10 mouse cellular contexts compared by ENCODE assay signal in the genomic region with DNA sequence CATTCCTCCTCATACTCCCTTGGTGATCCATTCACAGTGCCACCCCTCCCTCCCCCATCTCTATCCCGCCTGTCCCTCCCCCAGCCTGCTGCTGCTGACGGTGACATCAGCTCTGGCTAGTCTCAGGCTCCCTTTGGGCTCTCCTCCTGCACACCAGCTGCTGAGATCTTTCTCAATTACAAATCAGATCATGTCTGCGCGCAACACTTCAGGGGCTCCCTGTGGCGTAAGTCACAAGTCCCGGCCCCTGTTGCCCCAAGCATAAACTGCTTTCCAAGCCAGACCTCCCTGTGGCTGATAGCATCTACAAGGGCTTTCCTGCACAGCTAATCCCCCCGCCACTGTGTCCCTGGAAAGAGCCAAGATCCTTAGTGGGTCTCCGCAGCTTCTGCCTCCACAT.
DNase-seq lines count a peak whose midpoint lies in the region; ATAC-seq lines count a peak whose summit lies in the region.
"Had no signal": no experiment of that assay in that cellular context is flagged by ENCODE, and none has a peak within 500 bp of the region (broad histone marks: within the 10 kb centered on the region; RNA-seq: fewer than 3 reads in every experiment).

No protein-coding gene starts in this region.

- H3K4me1 ChIP-seq in neural tube, embryonic 13.5 days (replicated peaks): peaks cover 54% of the 10 kb centered on the region
- H3K4me1 ChIP-seq in neural tube, embryonic 15.5 days: peaks cover 38% of the 10 kb centered on the region
- H3K4me1 ChIP-seq: heart, embryonic 15.5 days had no signal

- no peaks in the 10 kb centered on the region for H3K9me3 ChIP-seq in neural tube, embryonic 13.5 days
- H3K9me3 ChIP-seq in neural tube, embryonic 15.5 days (replicated peaks): no peaks in the 10 kb centered on the region
- H3K9me3 ChIP-seq: heart, embryonic 15.5 days had no signal

- H3K27me3 ChIP-seq in neural tube, embryonic 13.5 days: no peaks in the 10 kb centered on the region
- 0 out of 2 replicates have a peak, but pooled peaks cover under 1% of the 10 kb centered on the region for H3K27me3 ChIP-seq in neural tube, embryonic 15.5 days (replicated peaks)

- DNase-seq in embryo, embryonic 11 days: peak; percentile 35
- no peak for DNase-seq in embryo, embryonic 10 days (ENCODE audit: low spot score)
- peak; percentile 17 to 32 for DNase-seq in layer of hippocampus, adult 8-10 months (ENCODE audit: low spot score in 2 of 2)
- DNase-seq in spleen, adult 18-20 months: no peak
- no peak for DNase-seq in cerebellum, postnatal 25 days

- peak; percentile 44; the same call in 1 of the 2 replicates for ATAC-seq in neural tube, embryonic 13.5 days (ENCODE audit: low read depth)
- ATAC-seq in neural tube, embryonic 15.5 days (ENCODE audit: low FRiP score): no peak
- ATAC-seq in granulocyte monocyte progenitor cell, adult 5-6 weeks (replicated peaks; ENCODE audit: poor library complexity, severe bottlenecking): no peak
- ATAC-seq: activated CD4-positive, CD25-positive, alpha-beta regulatory T cell, adult 4 months had no signal

- H3K4me3 ChIP-seq in neural tube, embryonic 13.5 days: no peak overlapping the region
- H3K4me3 ChIP-seq in neural tube, embryonic 15.5 days (replicated peaks): no peak overlapping the region
- H3K4me3 ChIP-seq: heart, embryonic 15.5 days had no signal

- no peak overlapping the region for H3K9ac ChIP-seq in neural tube, embryonic 13.5 days
- H3K9ac ChIP-seq in neural tube, embryonic 15.5 days (replicated peaks): no peak overlapping the region
- H3K9ac ChIP-seq: heart, embryonic 15.5 days had no signal

- 19% methylated on average over 8 of the region's 8 CpGs for WGBS in neural tube, embryonic 13.5 days
- WGBS in neural tube, embryonic 15.5 days: 19% methylated on average over 8 of the region's 8 CpGs

- H3K36me3 ChIP-seq in neural tube, embryonic 13.5 days: no peaks in the 10 kb centered on the region
- no peaks in the 10 kb centered on the region for H3K36me3 ChIP-seq in neural tube, embryonic 15.5 days
- H3K36me3 ChIP-seq: heart, embryonic 15.5 days had no signal

- peak overlapping the region; percentile 33; the same call in 1 of the 2 replicates for H3K27ac ChIP-seq in neural tube, embryonic 13.5 days (replicated peaks)
- no peak overlapping the region for H3K27ac ChIP-seq in neural tube, embryonic 15.5 days (replicated peaks)
- H3K27ac ChIP-seq: heart, embryonic 15.5 days had no signal

- H3K4me2 ChIP-seq in neural tube, embryonic 13.5 days: no peak overlapping the region
- no peak overlapping the region for H3K4me2 ChIP-seq in neural tube, embryonic 15.5 days
- H3K4me2 ChIP-seq: heart, embryonic 15.5 days had no signal

Comparison
In these comparisons a context has a peak if more than half of its experiments do, and no peak if none do; other contexts are left out.
1. DNase-seq: peak in embryo, embryonic 11 days (single experiment) and layer of hippocampus, adult 8-10 months (2 of 2); none in embryo, embryonic 10 days (single experiment), spleen, adult 18-20 months (0 of 2) and cerebellum, postnatal 25 days (0 of 2).